Mouse (Mus musculus) MEL (cell line): ENCODE results near the gene Map3k9. TPM values are rescaled to one million over a fixed set of nuclear protein-coding genes. Genes with fewer than 3 reads are reported as not detected.

Experiments
- DNase-seq: peaks from one replicate; pipeline ENCODE4 v3.0.0; 2011; ENCODE audit warnings: low read depth, low spot score
- H3K27ac ChIP-seq: 2 replicates; pipeline ENCODE4 v1.5.1; 2012; ENCODE audit warnings: low read depth, mild to moderate bottlenecking, control low read depth, low read length, moderate library complexity; ENCODE audit not compliant: control insufficient read depth
- H3K27me3 ChIP-seq, 2 experiments: fragments of 150-350 bp in 1 of 2; sonication (generic) in 1 of 2; 2 replicates each; pipeline ENCODE4 v1.6.1; 2012; ENCODE audit warnings: low read length in 2 of 2, mild to moderate bottlenecking in 2 of 2, improper control_type of control experiment in 1 of 2, moderate library complexity in 1 of 2; ENCODE audit not compliant: insufficient read depth in 2 of 2, control insufficient read depth in 1 of 2
- H3K36me3 ChIP-seq, 2 experiments: 2 replicates each; pipeline ENCODE4 v1.6.1; 2012 to 2014; ENCODE audit warnings: low read length in 2 of 2, improper control_type of control experiment in 1 of 2, inconsistent platforms in 1 of 2, mild to moderate bottlenecking in 1 of 2; ENCODE audit not compliant: insufficient read depth in 2 of 2, control insufficient read depth in 1 of 2
- H3K4me1 ChIP-seq, 2 experiments: fragments of 150-350 bp in 1 of 2; sonication (generic) in 1 of 2; 2 replicates each; pipeline ENCODE4 v1.6.1; 2012; ENCODE audit warnings: low read length in 2 of 2, improper control_type of control experiment in 1 of 2, mild to moderate bottlenecking in 1 of 2; ENCODE audit not compliant: insufficient read depth in 2 of 2, control insufficient read depth in 1 of 2
- H3K4me3 ChIP-seq, 2 experiments: fragments of 150-350 bp in 1 of 2; sonication (generic) in 1 of 2; 2 replicates each; pipeline ENCODE4 v1.5.1; 2012; ENCODE audit warnings: low read depth in 2 of 2, low read length in 2 of 2, mild to moderate bottlenecking in 2 of 2, moderate library complexity in 2 of 2, control low read depth in 1 of 2, improper control_type of control experiment in 1 of 2; ENCODE audit not compliant: control insufficient read depth in 1 of 2, insufficient read depth in 1 of 2
- H3K79me2 ChIP-seq: 2 replicates; pipeline ENCODE4 v1.6.1; 2012; ENCODE audit warnings: mild to moderate bottlenecking, low read length, moderate library complexity; ENCODE audit not compliant: control insufficient read depth, poor library complexity, insufficient read depth
- H3K9ac ChIP-seq: 2 replicates; pipeline ENCODE4 v1.6.1; 2012; ENCODE audit warnings: low read depth, mild to moderate bottlenecking, control low read depth, low read length, moderate library complexity; ENCODE audit not compliant: control insufficient read depth, poor library complexity, severe bottlenecking
- H3K9me3 ChIP-seq: fragments of 150-350 bp; sonication (generic); replicated peaks from 2 replicates; pipeline ENCODE4 v1.6.1; 2012; ENCODE audit warnings: mild to moderate bottlenecking, low read length, improper control_type of control experiment, moderate library complexity; ENCODE audit not compliant: insufficient read depth
- CHD1 ChIP-seq: IDR thresholded peaks from 2 replicates; pipeline ENCODE4 v1.6.1; 2012; ENCODE audit warnings: low read depth, mild to moderate bottlenecking, inconsistent platforms, low read length, improper control_type of control experiment
- CTCF ChIP-seq, 3 experiments: IDR thresholded peaks in 2 of 3; conservative IDR thresholded peaks in 1 of 3; 2 replicates each; pipeline ENCODE4 v1.5.1; 2011 to 2012; ENCODE audit warnings: low read length in 3 of 3, low read depth in 2 of 3, mild to moderate bottlenecking in 2 of 3, improper control_type of control experiment in 1 of 3, inconsistent platforms in 1 of 3, mixed read lengths in 1 of 3, moderate library complexity in 1 of 3; ENCODE audit not compliant: control insufficient read depth in 1 of 3, insufficient read depth in 1 of 3, poor library complexity in 1 of 3, severe bottlenecking in 1 of 3
- ELF1 ChIP-seq: IDR thresholded peaks from 2 replicates; pipeline ENCODE4 v1.6.1; 2014; ENCODE audit warnings: low read depth, mild to moderate bottlenecking, inconsistent platforms, low read length, improper control_type of control experiment, moderate library complexity
- GATA1 ChIP-seq: IDR thresholded peaks from 2 replicates; pipeline ENCODE4 v1.6.1; 2011; ENCODE audit warnings: low read depth, low read length, improper control_type of control experiment
- HCFC1 ChIP-seq: IDR thresholded peaks from 2 replicates; pipeline ENCODE4 v1.6.1; 2012; ENCODE audit warnings: low read depth, mild to moderate bottlenecking, inconsistent platforms, low read length, improper control_type of control experiment, moderate library complexity
- JUND ChIP-seq: IDR thresholded peaks from 2 replicates; pipeline ENCODE4 v1.6.1; 2011; ENCODE audit warnings: low read depth, mild to moderate bottlenecking, improper control_type of control experiment, low read length
- KAT2A ChIP-seq: conservative IDR thresholded peaks from 2 replicates; pipeline ENCODE4 v1.6.1; 2012; ENCODE audit warnings: low read depth, low read length, improper control_type of control experiment, inconsistent platforms
- MAFK ChIP-seq: IDR thresholded peaks from 2 replicates; pipeline ENCODE4 v1.6.1; 2011; ENCODE audit warnings: low read depth, mild to moderate bottlenecking, low read length, improper control_type of control experiment, borderline replicate concordance
- MAZ ChIP-seq: IDR thresholded peaks from 2 replicates; pipeline ENCODE4 v1.6.1; 2012; ENCODE audit warnings: low read depth, mild to moderate bottlenecking, inconsistent platforms, low read length, improper control_type of control experiment
- MXI1 ChIP-seq: IDR thresholded peaks from 2 replicates; pipeline ENCODE4 v1.6.1; 2011; ENCODE audit warnings: mild to moderate bottlenecking, low read depth, low read length, improper control_type of control experiment
- MYB ChIP-seq: IDR thresholded peaks from 2 replicates; pipeline ENCODE4 v1.6.1; 2011; ENCODE audit warnings: mild to moderate bottlenecking, low read depth, low read length, improper control_type of control experiment
- NELFE ChIP-seq: IDR thresholded peaks from 2 replicates; pipeline ENCODE4 v1.6.1; 2011; ENCODE audit warnings: low read depth, low read length, improper control_type of control experiment
- POLR2AphosphoS5 ChIP-seq: IDR thresholded peaks from 2 replicates; pipeline ENCODE4 v1.6.1; 2012; ENCODE audit warnings: low read depth, borderline replicate concordance, mild to moderate bottlenecking, inconsistent platforms, low read length, moderate library complexity, mixed read lengths
- RAD21 ChIP-seq: IDR thresholded peaks from 2 replicates; pipeline ENCODE4 v1.6.1; 2011; ENCODE audit warnings: mild to moderate bottlenecking, low read depth, low read length, improper control_type of control experiment
- SMC3 ChIP-seq: IDR thresholded peaks from 2 replicates; pipeline ENCODE4 v1.6.1; 2011; ENCODE audit warnings: low read depth, low read length, improper control_type of control experiment
- TAL1 ChIP-seq: IDR thresholded peaks from 2 replicates; pipeline ENCODE4 v1.6.1; 2012; ENCODE audit warnings: mild to moderate bottlenecking, inconsistent platforms, low read length, moderate library complexity, mixed read lengths
- TBP ChIP-seq: IDR thresholded peaks from 2 replicates; pipeline ENCODE4 v1.8.0; 2011; ENCODE audit warnings: low read depth, low read length, improper control_type of control experiment
- TCF12 ChIP-seq: IDR thresholded peaks from 2 replicates; pipeline ENCODE4 v1.6.1; 2014; ENCODE audit warnings: low read depth, mild to moderate bottlenecking, inconsistent platforms, low read length, improper control_type of control experiment, moderate library complexity
- UBTF ChIP-seq: IDR thresholded peaks from 2 replicates; pipeline ENCODE4 v1.6.1; 2012; ENCODE audit warnings: low read depth, mild to moderate bottlenecking, inconsistent platforms, low read length, improper control_type of control experiment, moderate library complexity, borderline replicate concordance; ENCODE audit not compliant: insufficient read depth
- USF1 ChIP-seq: IDR thresholded peaks from 2 replicates; pipeline ENCODE4 v1.6.1; 2014; ENCODE audit warnings: low read depth, mild to moderate bottlenecking, inconsistent platforms, low read length, improper control_type of control experiment, moderate library complexity
- ZC3H11A ChIP-seq: IDR thresholded peaks from 2 replicates; pipeline ENCODE4 v1.6.1; 2012; ENCODE audit warnings: low read depth, mild to moderate bottlenecking, inconsistent platforms, low read length, improper control_type of control experiment
- ZKSCAN1 ChIP-seq: IDR thresholded peaks from 2 replicates; pipeline ENCODE4 v1.6.1; 2012; ENCODE audit warnings: low read depth, mild to moderate bottlenecking, inconsistent platforms, low read length, improper control_type of control experiment, moderate library complexity
- ZMIZ1 ChIP-seq: IDR thresholded peaks from 2 replicates; pipeline ENCODE4 v1.6.1; 2012; ENCODE audit warnings: low read depth, mild to moderate bottlenecking, inconsistent platforms, low read length, improper control_type of control experiment, moderate library complexity
- ZNF384 ChIP-seq: IDR thresholded peaks from 2 replicates; pipeline ENCODE4 v1.6.1; 2012; ENCODE audit warnings: low read depth, mild to moderate bottlenecking, inconsistent platforms, low read length, improper control_type of control experiment
- polyA plus RNA-seq, 2 experiments: library from polyadenylated mRNA; stranded (reverse) in 1 of 2; unstranded in 1 of 2; fragments of >175 nt in 1 of 2; fragments of >200 nt in 1 of 2; gene quantifications; 2 replicates each; pipeline versions ENCODE4 v1.2.1 to v1.2.4; 2012; ENCODE audit warnings: low replicate concordance in 2 of 2, low read depth in 1 of 2; ENCODE audit not compliant: insufficient read length in 2 of 2, insufficient read depth in 1 of 2, missing spikeins in 1 of 2
- total RNA-seq: library from RNA; depleted of rRNA; stranded (reverse); fragments of 300-350 nt; gene quantifications from 2 replicates; pipeline ENCODE4 v1.2.3, GENCODE M21; 2012

The Map3k9 gene
- total and polyA plus RNA-seq, 3 experiments = not detected

- Histone ChIP-seq H3K9ac (no peak overlapping the region), H3K27me3 (peaks cover 0 to 1% of the 10 kb centered on the region in 2 experiments; a peak in 1 of 4 replicates), H3K4me3 (no peak overlapping the region), H3K27ac (no peak overlapping the region), H3K79me2 (no peaks in the 10 kb centered on the region)
- no peak for DNase-seq
- TF ChIP-seq RAD21 (no peak), MYB (no peak), ZKSCAN1 (no peak), HCFC1 (no peak), CTCF (IDR thresholded peaks at IDR 0.05 in 2 of 3, conservative IDR thresholded peaks at IDR 0.05 in 1 of 3; ENCODE audit: control insufficient read depth in 1 of 3, insufficient read depth in 1 of 3, low read depth in 2 of 3, low read length in 3 of 3, poor library complexity in 1 of 3, severe bottlenecking in 1 of 3) (no peak), TCF12 (no peak), SMC3 (no peak), GATA1 (no peak), POLR2AphosphoS5 (no peak), MAFK (no peak), MXI1 (no peak)
- TF ChIP-seq, all 39 proteins: peak for 0
- no peaks in the 10 kb centered on the region for H3K9me3 ChIP-seq
- no peaks in the 10 kb centered on the region for H3K36me3 ChIP-seq
- H3K4me1 ChIP-seq = no peaks in the 10 kb centered on the region
Observed at GRCm38 (mm10) chr12:81684096-81684495, 96.9 kb downstream of the Map3k9 start.

GRCm38 (mm10) chr12:81683395-81683794, 97.6 kb downstream of the Map3k9 start:
- TF ChIP-seq TAL1 = no peak
- TF ChIP-seq, all 39 proteins: peak for 0
- no peaks in the 10 kb centered on the region for H3K79me2 ChIP-seq
- DNase-seq = no peak
- no peak overlapping the region for H3K4me3 ChIP-seq
- H3K27me3 ChIP-seq = peaks cover 0 to 1% of the 10 kb centered on the region in 2 experiments; a peak in 1 of 4 replicates
- H3K9me3 ChIP-seq = no peaks in the 10 kb centered on the region
- H3K27ac ChIP-seq = no peak overlapping the region
- H3K9ac ChIP-seq = no peak overlapping the region
- H3K4me1 ChIP-seq = no peaks in the 10 kb centered on the region
- H3K36me3 ChIP-seq = no peaks in the 10 kb centered on the region

- Histone ChIP-seq H3K79me2 (no peaks in the 10 kb centered on the region), H3K9me3 (no peaks in the 10 kb centered on the region), H3K36me3 (no peaks in the 10 kb centered on the region), H3K9ac (no peak overlapping the region), H3K4me1 (no peaks in the 10 kb centered on the region), H3K27ac (no peak overlapping the region), H3K27me3 (peaks cover 1 to 2% of the 10 kb centered on the region in 2 experiments; a peak in 2 of 4 replicates), H3K4me3 (no peak overlapping the region)
- no peak for DNase-seq
- TF ChIP-seq USF1 (no peak), SMC3 (no peak), MYB (no peak), ZMIZ1 (no peak), KAT2A (no peak), MXI1 (no peak), ZKSCAN1 (no peak), JUND (no peak), CHD1 (no peak), UBTF (no peak), ZC3H11A (no peak), NELFE (no peak), ELF1 (no peak), MAZ (no peak), TBP (no peak), ZNF384 (no peak)
Observed at GRCm38 (mm10) chr12:81679807-81680529, 101.0 kb downstream of the Map3k9 start.
